Mouse (Mus musculus) induced T-regulatory cell, adult 2 months (primary cell): ENCODE results near the gene Tmem189.

Experiments
- DNase-seq: peaks from one replicate; pipeline ENCODE4 v3.0.0-alpha.2; 2012; ENCODE audit warnings: low read depth

Tmem189 gene

GRCm38 (mm10) chr2:167689501-167690218, at the start of gene Tmem189:
Gene Tmem189, minus strand, starts transcription at chr2:167689822.
- DNase-seq = peak; percentile 86

- DNase-seq = no peak
Observed at GRCm38 (mm10) chr2:167739030-167739429, 49.4 kb upstream of the Tmem189 start.

- no peak for DNase-seq
Observed at GRCm38 (mm10) chr2:167734861-167735260, 45.2 kb upstream of the Tmem189 start.

GRCm38 (mm10) chr2:167731149-167731548, 41.5 kb upstream of the Tmem189 start:
- no peak for DNase-seq

- DNase-seq = no peak
Observed at GRCm38 (mm10) chr2:167730036-167730435, 40.4 kb upstream of the Tmem189 start.

GRCm38 (mm10) chr2:167727161-167727560, 37.5 kb upstream of the Tmem189 start:
- no peak for DNase-seq

- DNase-seq = no peak
Observed at GRCm38 (mm10) chr2:167725879-167726278, 36.3 kb upstream of the Tmem189 start.

- DNase-seq = peak; percentile 74
Observed at GRCm38 (mm10) chr2:167723589-167724206, 34.1 kb upstream of the Tmem189 start.

GRCm38 (mm10) chr2:167722538-167722937, 32.9 kb upstream of the Tmem189 start:
- DNase-seq = no peak

GRCm38 (mm10) chr2:167721159-167721882, 31.7 kb upstream of the Tmem189 start:
- no peak for DNase-seq

GRCm38 (mm10) chr2:167719520-167719919, 29.9 kb upstream of the Tmem189 start:
- no peak for DNase-seq

- DNase-seq = no peak
Observed at GRCm38 (mm10) chr2:167717208-167717607, 27.6 kb upstream of the Tmem189 start.

GRCm38 (mm10) chr2:167715008-167715407, 25.4 kb upstream of the Tmem189 start:
- no peak for DNase-seq

- DNase-seq = no peak
Observed at GRCm38 (mm10) chr2:167714298-167714697, 24.7 kb upstream of the Tmem189 start.

- peak; percentile 80 for DNase-seq
Observed at GRCm38 (mm10) chr2:167712872-167713821, 23.5 kb upstream of the Tmem189 start.

- no peak for DNase-seq
Observed at GRCm38 (mm10) chr2:167710574-167710973, 21.0 kb upstream of the Tmem189 start.

- no peak for DNase-seq
Observed at GRCm38 (mm10) chr2:167709969-167710368, 20.3 kb upstream of the Tmem189 start.

GRCm38 (mm10) chr2:167708373-167708772, 18.8 kb upstream of the Tmem189 start:
- no peak for DNase-seq

GRCm38 (mm10) chr2:167706183-167706939, 16.7 kb upstream of the Tmem189 start:
- DNase-seq = no peak

GRCm38 (mm10) chr2:167704409-167704808, 14.8 kb upstream of the Tmem189 start:
- DNase-seq = no peak

- DNase-seq = no peak
Observed at GRCm38 (mm10) chr2:167702126-167702525, 12.5 kb upstream of the Tmem189 start.
